Mouse (Mus musculus) forebrain, embryonic 14.5 days (tissue): ENCODE measurements around the gene Exph5. TPM values are rescaled to one million over a fixed set of nuclear protein-coding genes. Genes with fewer than 3 reads are reported as not detected.

ENCODE experiments used
- ATAC-seq: fragments of 200-750 bp; cut with Nextera tagmentation; 2 replicates; pipeline ENCODE4 v1.8.0; 2017; ENCODE audit warnings: mild to moderate bottlenecking, moderate library complexity
- DNase-seq: peaks from one replicate; pipeline ENCODE4 v3.0.0-alpha.2; 2015; ENCODE audit warnings: low spot score
- H3K27ac ChIP-seq: fragments of 300-500 bp; sonication (generic); 2 replicates; pipeline ENCODE4 v1.5.1; 2014; ENCODE audit warnings: low read depth, mild to moderate bottlenecking, control low read depth, low read length, moderate library complexity
- H3K27me3 ChIP-seq: fragments of 300-500 bp; sonication (generic); replicated peaks from 2 replicates; pipeline ENCODE4 v1.6.1; 2014; ENCODE audit warnings: low read length, control low read depth, mixed read lengths; ENCODE audit not compliant: control insufficient read depth, insufficient read depth
- H3K36me3 ChIP-seq: fragments of 300-500 bp; sonication (generic); 2 replicates; pipeline ENCODE4 v1.6.1; 2014; ENCODE audit warnings: low read length, control low read depth; ENCODE audit not compliant: control insufficient read depth, insufficient read depth
- H3K4me1 ChIP-seq: fragments of 300-500 bp; sonication (generic); 2 replicates; pipeline ENCODE4 v1.6.1; 2014; ENCODE audit warnings: antibody characterized with exemption, low read length, control low read depth; ENCODE audit not compliant: control insufficient read depth, insufficient read depth
- H3K4me2 ChIP-seq: fragments of 300-500 bp; sonication (generic); 2 replicates; pipeline ENCODE4 v1.6.1; 2014; ENCODE audit warnings: mild to moderate bottlenecking, control low read depth, low read length
- H3K4me3 ChIP-seq: fragments of 300-500 bp; sonication (generic); 2 replicates; pipeline ENCODE4 v1.5.1; 2014; ENCODE audit warnings: low read depth, low read length, control low read depth
- H3K9ac ChIP-seq: fragments of 300-500 bp; sonication (generic); 2 replicates; pipeline ENCODE4 v1.6.1; 2014; ENCODE audit warnings: mild to moderate bottlenecking, low read length, control low read depth, moderate library complexity
- H3K9me3 ChIP-seq: fragments of 300-500 bp; sonication (generic); replicated peaks from 2 replicates; pipeline ENCODE4 v1.6.1; 2016; ENCODE audit warnings: low read length, control low read depth, mixed read lengths; ENCODE audit not compliant: control insufficient read depth
- WGBS: fragments of 180-500 bp; shearing (Covaris S2); extraction: QIAGEN DNeasy Blood & Tissue Kit; methylation state at CpG from one replicate; pipeline ENCODE4 v1.1.7; 2014; 5-methylcytosine and 5-hydroxymethylcytosine counted together
- polyA plus RNA-seq: library from polyadenylated mRNA; unstranded; fragments of >200 nt; fragmentation: Nextera tagmentation; extraction: Ambion mirVana; gene quantifications from 2 replicates; pipeline ENCODE4 v1.2.1, GENCODE M21; 2014

Gene Exph5
- polyA plus RNA-seq, 1 experiment from 2014 or later, result 0.05 TPM

- Histone ChIP-seq H3K4me2 (peak overlapping the region; percentile 61), H3K9ac (peak overlapping the region; percentile 37; the same call in 1 of the 2 replicates), H3K27me3 (peaks cover 11% of the 10 kb centered on the region; the same call in 1 of the 2 replicates), H3K4me3 (peak overlapping the region; percentile 28), H3K4me1 (peaks cover 9% of the 10 kb centered on the region), H3K36me3 (no peaks in the 10 kb centered on the region), H3K27ac (no peak overlapping the region), H3K9me3 (no peaks in the 10 kb centered on the region)
- ATAC-seq, result peak; percentile 18
- peak; percentile 8 for DNase-seq
- WGBS, result 3% methylated on average over 19 of the region's 19 CpGs
Measured at GRCm38 (mm10) chr9:53301801-53302311, 386 bp downstream of the Exph5 start.

GRCm38 (mm10) chr9:53302415-53302814, 945 bp downstream of the Exph5 start:
- ATAC-seq, result no peak
- H3K4me3 ChIP-seq, result no peak overlapping the region
- H3K9ac ChIP-seq, result no peak overlapping the region
- peaks cover 9% of the 10 kb centered on the region for H3K4me1 ChIP-seq
- H3K4me2 ChIP-seq, result peak overlapping the region; percentile 61
- H3K36me3 ChIP-seq, result no peaks in the 10 kb centered on the region
- 58% methylated on average over 5 of the region's 5 CpGs for WGBS
- H3K27ac ChIP-seq, result no peak overlapping the region
- peaks cover 11% of the 10 kb centered on the region; the same call in 1 of the 2 replicates for H3K27me3 ChIP-seq
- DNase-seq, result no peak
- H3K9me3 ChIP-seq, result no peaks in the 10 kb centered on the region

- WGBS, result 80% methylated on average over 7 of the region's 7 CpGs
- no peaks in the 10 kb centered on the region for H3K27me3 ChIP-seq
Measured at GRCm38 (mm10) chr9:53307904-53308303, 6.4 kb downstream of the Exph5 start.

GRCm38 (mm10) chr9:53312981-53313380, 11.5 kb downstream of the Exph5 start:
- WGBS, result 91% methylated on average over 1 of the region's 1 CpGs
- no peaks in the 10 kb centered on the region for H3K4me1 ChIP-seq
- ATAC-seq (no peak), DNase-seq (no peak)
- no peaks in the 10 kb centered on the region for H3K9me3 ChIP-seq
- H3K4me3 ChIP-seq, result no peak overlapping the region
- no peaks in the 10 kb centered on the region for H3K36me3 ChIP-seq
- no peaks in the 10 kb centered on the region for H3K27me3 ChIP-seq
- no peak overlapping the region for H3K9ac ChIP-seq
- no peak overlapping the region for H3K4me2 ChIP-seq
- H3K27ac ChIP-seq, result no peak overlapping the region

More at GRCm38 (mm10) chr9:53307904-53308303, 6.4 kb downstream of the Exph5 start:
- DNase-seq, result no peak
- no peak overlapping the region for H3K4me2 ChIP-seq
- no peak overlapping the region for H3K9ac ChIP-seq
- H3K4me1 ChIP-seq, result no peaks in the 10 kb centered on the region
- no peaks in the 10 kb centered on the region for H3K36me3 ChIP-seq
- H3K27ac ChIP-seq, result no peak overlapping the region
- no peak for ATAC-seq
- H3K9me3 ChIP-seq, result no peaks in the 10 kb centered on the region
- H3K4me3 ChIP-seq, result no peak overlapping the region

- no peak overlapping the region for H3K4me3 ChIP-seq
- H3K9me3 ChIP-seq, result no peaks in the 10 kb centered on the region
- H3K4me1 ChIP-seq, result no peaks in the 10 kb centered on the region
- H3K27ac ChIP-seq, result 0 out of 2 replicates have a peak overlapping the region, but pooled peaks have one; percentile 14
- no peaks in the 10 kb centered on the region for H3K27me3 ChIP-seq
- H3K9ac ChIP-seq, result no peak overlapping the region
- ATAC-seq, result peak; percentile 26; the same call in 1 of the 2 replicates
- DNase-seq, result peak; percentile 48
- 59% methylated on average over 10 of the region's 10 CpGs for WGBS
- no peaks in the 10 kb centered on the region for H3K36me3 ChIP-seq
- no peak overlapping the region for H3K4me2 ChIP-seq
Measured at GRCm38 (mm10) chr9:53320894-53321650, 19.6 kb downstream of the Exph5 start.

GRCm38 (mm10) chr9:53321683-53322082, 20.2 kb downstream of the Exph5 start:
- Histone ChIP-seq H3K9ac (no peak overlapping the region), H3K4me2 (no peak overlapping the region), H3K9me3 (no peaks in the 10 kb centered on the region), H3K27ac (0 out of 2 replicates have a peak overlapping the region, but pooled peaks have one; percentile 14), H3K27me3 (no peaks in the 10 kb centered on the region), H3K36me3 (no peaks in the 10 kb centered on the region), H3K4me1 (no peaks in the 10 kb centered on the region), H3K4me3 (no peak overlapping the region)
- ATAC-seq (no peak), DNase-seq (no peak)
- 82% methylated on average over 8 of the region's 8 CpGs for WGBS

- no peaks in the 10 kb centered on the region for H3K27me3 ChIP-seq
- H3K36me3 ChIP-seq, result no peaks in the 10 kb centered on the region
- no peaks in the 10 kb centered on the region for H3K9me3 ChIP-seq
- 75% methylated on average over 10 of the region's 10 CpGs for WGBS
- no peak overlapping the region for H3K4me3 ChIP-seq
- H3K9ac ChIP-seq, result no peak overlapping the region
- ATAC-seq (no peak), DNase-seq (peak; percentile 35)
- no peak overlapping the region for H3K27ac ChIP-seq
- no peak overlapping the region for H3K4me2 ChIP-seq
- no peaks in the 10 kb centered on the region for H3K4me1 ChIP-seq
Measured at GRCm38 (mm10) chr9:53323419-53324251, 22.2 kb downstream of the Exph5 start.

GRCm38 (mm10) chr9:53325363-53326090, 24.1 kb downstream of the Exph5 start:
- Histone ChIP-seq H3K9me3 (no peaks in the 10 kb centered on the region), H3K4me2 (no peak overlapping the region), H3K9ac (no peak overlapping the region), H3K27me3 (no peaks in the 10 kb centered on the region), H3K4me3 (no peak overlapping the region), H3K36me3 (no peaks in the 10 kb centered on the region), H3K27ac (no peak overlapping the region), H3K4me1 (no peaks in the 10 kb centered on the region)
- DNase-seq, result no peak
- WGBS, result 68% methylated on average over 4 of the region's 4 CpGs
- no peak for ATAC-seq
